Mouse (Mus musculus) thymus, adult 2 months (tissue): ENCODE measurements around the gene Mcm9.
"Not testable (repeated sequence)": the region's sequence is repeated elsewhere in the genome, so short reads cannot be mapped to it uniquely, and the experiment has no call there.

ENCODE experiments used
- CTCF ChIP-seq: fragments of 200-500 bp; IDR thresholded peaks from 2 replicates; pipeline ENCODE4 v1.5.1; 2012; ENCODE audit warnings: mild to moderate bottlenecking, control low read depth, low read length, moderate library complexity, borderline replicate concordance; ENCODE audit not compliant: control insufficient read depth, poor library complexity, insufficient read depth; ENCODE audit errors: extremely low read depth
- POLR2A ChIP-seq: fragments of 200-500 bp; IDR thresholded peaks from 2 replicates; pipeline ENCODE4 v1.6.1; 2012; ENCODE audit warnings: mild to moderate bottlenecking, low read length, control low read depth, moderate library complexity; ENCODE audit not compliant: control insufficient read depth, poor library complexity, insufficient read depth; ENCODE audit errors: extremely low read depth

GRCm38 (mm10) chr10:53630339-53630738 is at the start of gene Mcm9:
- TF ChIP-seq CTCF, POLR2A: not testable (repeated sequence)
